Mouse (Mus musculus): ENCODE results near the gene Mertk.

- TF ChIP-seq GATA1 (IDR thresholded peaks at IDR 0.05; ENCODE audit: borderline replicate concordance, low read length) (no peak), FLI1 (IDR thresholded peaks at IDR 0.05; ENCODE audit: low read length) (no peak)
These were observed 87.6 kb downstream of the Mertk start for GRCm38 (mm10) chr2:128786341-128786740.

All from megakaryocyte, embryonic 14.5 days (primary cell).